Mouse (Mus musculus) gastrocnemius, postnatal 4 days (tissue): ENCODE data around the gene Ttyh2. TPM values are rescaled to one million over a fixed set of nuclear protein-coding genes. Genes with fewer than 3 reads are reported as not detected.
A peak's percentile ranks its signal among the peaks of the same experiment; 100 is the strongest.

Source experiments
- DNase-seq, 2 experiments: peaks; one replicate each; pipeline ENCODE4 v3.0.0; 2021 to 2022; ENCODE audit warnings: low spot score in 2 of 2, mixed read lengths in 2 of 2
- total RNA-seq, 2 experiments: library from RNA; stranded (reverse); gene quantifications; 2 replicates each; pipeline ENCODE4 v1.2.3; 2021

Gene Ttyh2
- total RNA-seq, 2 experiments from 2014 or later, result 101 to 108 TPM

GRCm38 (mm10) chr11:114680291-114680690, 5.1 kb downstream of the Ttyh2 start:
- no peak for DNase-seq

GRCm38 (mm10) chr11:114681054-114681453, 5.8 kb downstream of the Ttyh2 start:
- no peak for DNase-seq

- no peak for DNase-seq
Observed at GRCm38 (mm10) chr11:114682321-114682900, 7.2 kb downstream of the Ttyh2 start.

GRCm38 (mm10) chr11:114683029-114683721, 7.9 kb downstream of the Ttyh2 start:
- DNase-seq, result no peak

- DNase-seq, result no peak
Observed at GRCm38 (mm10) chr11:114683722-114684621, 8.7 kb downstream of the Ttyh2 start.

GRCm38 (mm10) chr11:114684627-114685373, 9.6 kb downstream of the Ttyh2 start:
- no peak for DNase-seq

GRCm38 (mm10) chr11:114685526-114686040, 10.4 kb downstream of the Ttyh2 start:
- DNase-seq, result no peak

GRCm38 (mm10) chr11:114686221-114686959, 11.2 kb downstream of the Ttyh2 start:
- no peak for DNase-seq

- DNase-seq, result no peak
Observed at GRCm38 (mm10) chr11:114687574-114688188, 12.4 kb downstream of the Ttyh2 start.

GRCm38 (mm10) chr11:114688729-114689128, 13.5 kb downstream of the Ttyh2 start:
- DNase-seq, result no peak

- no peak for DNase-seq
Observed at GRCm38 (mm10) chr11:114690192-114690591, 15.0 kb downstream of the Ttyh2 start.

GRCm38 (mm10) chr11:114691454-114692182, 16.4 kb downstream of the Ttyh2 start:
- DNase-seq, result no peak

GRCm38 (mm10) chr11:114692601-114693000, 17.4 kb downstream of the Ttyh2 start:
- no peak for DNase-seq

- DNase-seq, result no peak
Observed at GRCm38 (mm10) chr11:114693456-114693855, 18.2 kb downstream of the Ttyh2 start.

- DNase-seq, result no peak
Observed at GRCm38 (mm10) chr11:114694451-114694850, 19.2 kb downstream of the Ttyh2 start.

- no peak for DNase-seq
Observed at GRCm38 (mm10) chr11:114698496-114698895, 23.3 kb downstream of the Ttyh2 start.

- DNase-seq, result peak; percentile 54 to 72
Observed at GRCm38 (mm10) chr11:114699511-114699910, 24.3 kb downstream of the Ttyh2 start.

GRCm38 (mm10) chr11:114702311-114702995, 27.2 kb downstream of the Ttyh2 start:
- no peak for DNase-seq

- no peak for DNase-seq
Observed at GRCm38 (mm10) chr11:114702996-114703361, 27.7 kb downstream of the Ttyh2 start.
